Mouse (Mus musculus) T-helper 1 cell (primary cell): ENCODE measurements around the gene Cwc22.

Experiments used
- in situ Hi-C: fragments of 300-600 bp; cut with MboI, MseI; formaldehyde crosslinking; loops from one replicate; pipeline ENCODE4 v1.15.1; 2025; ENCODE audit warnings: high pct_unique_total_duplicates

The Cwc22 gene

GRCm38 (mm10) chr2:77945596-77946485 lies at the start of gene Cwc22:
Cwc22 (minus strand) TSS chr2:77946375.
- in situ Hi-C loops = no loop called here

- in situ Hi-C loops = loop anchor here (25.0 kb wide), 1 partner anchor 457 kb away; no protein-coding TSS in a partner anchor
Measured at GRCm38 (mm10) chr2:77993727-77994401, 47.7 kb upstream of the Cwc22 start.

- in situ Hi-C loops = loop anchor here (25.0 kb wide), 1 partner anchor 456 kb away; no protein-coding TSS in a partner anchor
Measured at GRCm38 (mm10) chr2:77992951-77993604, 46.9 kb upstream of the Cwc22 start.

- in situ Hi-C loops = loop anchor here (25.0 kb wide), 1 partner anchor 454 kb away; no protein-coding TSS in a partner anchor
Measured at GRCm38 (mm10) chr2:77990820-77991219, 44.6 kb upstream of the Cwc22 start.

- in situ Hi-C loops = loop anchor here (25.0 kb wide), 1 partner anchor 453 kb away; no protein-coding TSS in a partner anchor
Measured at GRCm38 (mm10) chr2:77990121-77990520, 43.9 kb upstream of the Cwc22 start.

- in situ Hi-C loops = loop anchor here (25.0 kb wide), 1 partner anchor 452 kb away; no protein-coding TSS in a partner anchor
Measured at GRCm38 (mm10) chr2:77989390-77989789, 43.2 kb upstream of the Cwc22 start.

GRCm38 (mm10) chr2:77985991-77986730 lies 40.0 kb upstream of the Cwc22 start:
- in situ Hi-C loops = loop anchor here (25.0 kb wide), 1 partner anchor 449 kb away; no protein-coding TSS in a partner anchor

- in situ Hi-C loops = loop anchor here (25.0 kb wide), 1 partner anchor 447 kb away; no protein-coding TSS in a partner anchor
Measured at GRCm38 (mm10) chr2:77984209-77984608, 38.0 kb upstream of the Cwc22 start.

GRCm38 (mm10) chr2:77981826-77982225 lies 35.7 kb upstream of the Cwc22 start:
- in situ Hi-C loops = loop anchor here (25.0 kb wide), 1 partner anchor 445 kb away; no protein-coding TSS in a partner anchor

- in situ Hi-C loops = loop anchor here (25.0 kb wide), 1 partner anchor 443 kb away; no protein-coding TSS in a partner anchor
Measured at GRCm38 (mm10) chr2:77980696-77981095, 34.5 kb upstream of the Cwc22 start.

GRCm38 (mm10) chr2:77979519-77979918 lies 33.3 kb upstream of the Cwc22 start:
- in situ Hi-C loops = loop anchor here (5.0 to 25.0 kb wide), 2 partner anchors 442 to 587 kb away; no protein-coding TSS in a partner anchor

GRCm38 (mm10) chr2:77979081-77979480 lies 32.9 kb upstream of the Cwc22 start:
- in situ Hi-C loops = loop anchor here (5.0 to 25.0 kb wide), 2 partner anchors 442 to 587 kb away; no protein-coding TSS in a partner anchor

- in situ Hi-C loops = loop anchor here (5.0 to 25.0 kb wide), 2 partner anchors 441 to 586 kb away; no protein-coding TSS in a partner anchor
Measured at GRCm38 (mm10) chr2:77978256-77978655, 32.1 kb upstream of the Cwc22 start.

GRCm38 (mm10) chr2:77976321-77976920 lies 30.2 kb upstream of the Cwc22 start:
- in situ Hi-C loops = loop anchor here (5.0 to 25.0 kb wide), 2 partner anchors 439 to 584 kb away; no protein-coding TSS in a partner anchor

- in situ Hi-C loops = loop anchor here (5.0 to 25.0 kb wide), 2 partner anchors 438 to 583 kb away; no protein-coding TSS in a partner anchor
Measured at GRCm38 (mm10) chr2:77975606-77976005, 29.4 kb upstream of the Cwc22 start.

- in situ Hi-C loops = loop anchor here (5.0 to 25.0 kb wide), 2 partner anchors 438 to 583 kb away; no protein-coding TSS in a partner anchor
Measured at GRCm38 (mm10) chr2:77974986-77975385, 28.8 kb upstream of the Cwc22 start.

- in situ Hi-C loops = no loop called here
Measured at GRCm38 (mm10) chr2:77974366-77974765, 28.2 kb upstream of the Cwc22 start.

- in situ Hi-C loops = no loop called here
Measured at GRCm38 (mm10) chr2:77973296-77973695, 27.1 kb upstream of the Cwc22 start.

GRCm38 (mm10) chr2:77972541-77972940 lies 26.4 kb upstream of the Cwc22 start:
- in situ Hi-C loops = no loop called here

GRCm38 (mm10) chr2:77971871-77972270 lies 25.7 kb upstream of the Cwc22 start:
- in situ Hi-C loops = no loop called here
